Mouse (Mus musculus): Measurements from ENCODE around the gene Fhod1. TPM values are rescaled to one million over a fixed set of nuclear protein-coding genes. Genes with fewer than 3 reads are reported as not detected.
A peak's percentile ranks its signal among the peaks of the same experiment; 100 is the strongest.
"Not testable (repeated sequence)": the region's sequence is repeated elsewhere in the genome, so short reads cannot be mapped to it uniquely, and the experiment has no call there.

Gene Fhod1
- total RNA-seq, 2 experiments from 2014 or later: 1.8 to 1.9 TPM

GRCm38 (mm10) chr8:105294776-105295175 lies 53.0 kb downstream of the Fhod1 start:
- no peak for DNase-seq

GRCm38 (mm10) chr8:105293405-105293804 lies 54.3 kb downstream of the Fhod1 start:
- no peak for DNase-seq

DNA sequence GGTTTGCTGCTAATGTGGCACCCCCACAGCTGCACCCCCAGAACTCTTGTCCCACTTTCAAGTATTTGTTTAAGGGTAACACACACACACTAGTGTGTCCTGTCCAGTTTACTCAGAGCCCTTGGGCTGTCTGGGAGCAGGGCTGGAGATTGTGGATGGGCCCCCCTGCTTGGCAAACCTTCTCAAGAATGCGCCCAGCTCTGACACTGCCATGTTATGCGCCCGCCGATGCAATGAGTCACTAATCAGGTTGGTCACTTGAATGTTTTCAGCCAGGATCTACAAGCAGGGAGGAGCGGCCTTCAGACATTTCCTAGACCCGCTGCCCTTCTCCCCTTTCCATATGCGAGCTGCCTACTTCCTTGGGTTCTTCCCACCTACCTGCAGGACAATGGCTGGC lies 55.3 kb downstream of the Fhod1 start:
- DNase-seq: no peak

GRCm38 (mm10) chr8:105291802-105292201 lies 56.0 kb downstream of the Fhod1 start:
- not testable (repeated sequence) for DNase-seq

DNA sequence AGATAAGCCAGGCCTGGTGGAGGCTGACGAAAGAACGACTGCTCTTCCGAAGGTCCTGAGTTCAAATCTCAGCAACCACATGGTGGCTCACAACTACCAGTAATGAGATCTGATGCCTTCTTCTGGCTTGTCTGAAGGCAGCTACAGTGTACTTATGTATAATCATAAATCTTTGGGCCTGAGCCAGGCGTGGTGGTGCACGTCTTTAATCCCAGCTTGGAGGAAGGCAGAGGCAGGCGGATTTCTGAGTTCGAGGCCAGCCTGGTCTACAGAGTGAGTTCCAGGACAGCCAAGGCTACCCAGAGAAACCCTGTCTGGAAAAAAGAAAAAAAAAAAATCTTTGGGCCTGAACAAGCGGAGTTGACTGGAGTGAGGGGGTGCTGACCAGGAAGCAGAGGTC lies 56.4 kb downstream of the Fhod1 start:
- not testable (repeated sequence) for DNase-seq

DNA sequence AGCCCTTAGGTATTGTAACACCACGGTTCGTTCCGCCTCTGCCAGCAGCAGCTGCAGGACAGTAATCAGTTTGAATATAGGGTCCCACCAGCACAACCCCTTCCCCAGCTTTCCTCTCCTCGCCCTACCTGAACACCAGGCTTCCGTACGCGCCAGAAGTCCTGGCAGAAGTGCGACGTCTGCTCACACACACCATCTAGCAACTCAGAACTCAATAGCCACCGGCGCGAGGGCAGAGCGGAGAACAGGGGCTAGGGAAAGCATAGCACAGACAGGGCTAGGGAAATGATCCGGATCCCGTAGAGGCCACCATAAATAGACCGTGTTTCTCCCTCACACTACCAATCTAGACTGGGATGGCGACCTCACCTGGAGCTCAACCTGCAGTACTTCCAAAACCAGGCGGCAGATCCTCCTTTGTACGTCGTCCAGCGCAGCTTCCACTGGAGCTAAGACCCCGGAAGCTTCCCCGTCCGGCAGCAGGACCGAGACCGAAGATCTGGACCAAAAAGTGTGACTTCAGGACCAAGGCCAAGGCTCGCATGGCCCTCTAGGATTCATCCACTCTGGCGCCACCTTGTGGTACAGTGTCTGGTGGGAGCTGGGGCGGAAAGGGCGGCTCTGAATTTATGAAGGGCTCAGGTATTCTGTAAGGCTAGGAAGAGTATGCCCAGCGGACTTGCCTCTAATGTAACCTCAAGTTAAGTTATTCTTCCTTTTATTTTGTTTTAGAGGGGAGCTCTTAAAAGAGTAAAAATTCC lies 57.0 kb downstream of the Fhod1 start:
- peak; percentile 61 to 68 for DNase-seq

DNA sequence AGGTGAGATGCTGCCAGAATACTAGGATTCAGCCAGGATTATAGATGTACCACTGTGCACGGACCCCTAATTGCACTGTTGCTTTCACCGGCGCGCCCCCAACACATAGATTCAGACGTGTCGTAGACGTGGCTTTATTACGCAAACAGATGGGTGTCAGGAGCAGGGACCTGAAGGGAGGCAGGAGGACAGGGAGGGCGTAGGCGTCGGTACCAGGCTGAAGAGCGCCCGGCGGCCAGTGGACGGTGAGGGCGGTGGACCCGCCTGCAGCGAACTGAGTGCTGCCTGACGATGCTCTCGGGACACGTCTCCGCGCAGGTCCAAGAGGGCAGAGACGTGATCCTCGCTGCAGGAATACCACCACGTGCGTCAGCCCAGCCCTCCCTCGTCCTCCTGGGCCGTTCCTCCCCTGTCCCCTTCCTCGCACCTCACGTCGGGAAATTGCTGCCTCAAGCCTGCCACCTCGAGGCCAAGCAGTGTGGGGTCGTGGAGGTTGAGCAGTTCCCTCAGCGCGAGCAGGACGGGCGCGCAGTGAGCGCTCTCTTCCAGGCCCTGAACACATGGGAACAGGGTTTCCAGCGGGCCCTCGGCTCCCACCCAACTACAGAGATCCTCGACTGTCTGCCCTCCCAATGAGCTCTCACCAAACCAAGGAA lies 57.8 kb downstream of the Fhod1 start, which contains the start of gene 4931428F04Rik:
TSS of gene 4931428F04Rik (minus strand) at position 60 of the 656 bp plus-strand sequence.
- DNase-seq: peak in 1 of 2 experiments; percentile 46

DNA sequence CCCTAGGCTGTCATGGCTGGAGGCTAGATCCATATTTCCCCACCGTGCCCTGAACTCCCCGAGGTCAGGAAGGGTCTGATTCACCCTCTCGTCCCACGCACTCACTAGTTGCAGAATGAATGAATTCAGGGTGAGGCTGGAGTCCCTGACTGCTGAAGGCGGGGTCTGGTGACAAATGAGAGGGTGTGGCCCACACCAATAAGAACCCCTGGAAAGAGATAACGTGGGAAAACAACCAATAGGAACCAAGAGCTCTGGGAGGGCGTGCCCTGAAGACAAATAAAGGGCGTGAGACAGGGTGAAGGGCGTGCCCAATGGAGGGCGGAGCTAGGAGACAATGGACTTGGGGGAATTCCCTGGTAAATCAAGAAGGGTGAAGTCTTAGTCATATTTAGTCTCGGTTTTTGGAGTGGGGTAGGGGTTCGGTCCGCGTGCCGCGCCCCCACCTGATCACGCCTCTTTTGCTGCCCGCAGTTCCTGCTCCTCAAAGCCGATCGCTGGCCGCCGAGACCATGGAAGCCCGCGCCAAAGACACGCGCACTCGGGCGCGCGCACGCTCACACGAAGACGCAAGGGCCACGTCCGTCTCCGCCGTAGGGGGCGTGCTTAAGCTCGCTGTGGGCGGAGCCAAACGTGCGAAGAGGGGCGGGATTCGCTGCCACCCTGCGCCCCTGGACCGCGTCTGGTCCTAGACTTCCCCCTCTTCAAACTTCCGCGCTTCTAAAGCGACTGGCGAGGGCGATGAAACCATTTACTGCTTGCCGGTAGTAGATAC lies 58.6 kb downstream of the Fhod1 start:
- peak; percentile 93 to 94 for DNase-seq

DNA sequence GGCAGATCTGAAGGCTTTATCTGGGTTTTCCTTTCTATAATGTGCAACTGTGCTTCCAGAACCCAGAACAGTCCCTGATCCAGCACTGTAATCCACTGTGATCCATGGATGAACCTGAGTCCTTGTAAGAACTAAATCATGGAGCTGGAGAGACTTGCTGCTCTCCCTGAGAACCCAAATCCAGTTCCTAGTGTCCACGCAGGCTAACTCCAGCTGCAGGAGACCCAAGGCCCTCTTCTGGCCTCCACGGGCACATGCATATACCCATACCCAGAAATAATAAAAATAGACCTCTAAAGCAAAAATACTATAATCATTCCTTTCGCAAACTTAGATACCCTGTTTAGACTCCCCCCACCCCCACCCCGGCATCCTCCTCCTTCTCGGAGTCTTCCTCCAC lies 59.5 kb downstream of the Fhod1 start:
- no peak for DNase-seq

- no peak for DNase-seq
These were observed 60.8 kb downstream of the Fhod1 start for GRCm38 (mm10) chr8:105286907-105287306.

GRCm38 (mm10) chr8:105285514-105285913 lies 62.2 kb downstream of the Fhod1 start:
- DNase-seq: no peak

GRCm38 (mm10) chr8:105283074-105283473 lies 64.7 kb downstream of the Fhod1 start:
- no peak for DNase-seq

DNA sequence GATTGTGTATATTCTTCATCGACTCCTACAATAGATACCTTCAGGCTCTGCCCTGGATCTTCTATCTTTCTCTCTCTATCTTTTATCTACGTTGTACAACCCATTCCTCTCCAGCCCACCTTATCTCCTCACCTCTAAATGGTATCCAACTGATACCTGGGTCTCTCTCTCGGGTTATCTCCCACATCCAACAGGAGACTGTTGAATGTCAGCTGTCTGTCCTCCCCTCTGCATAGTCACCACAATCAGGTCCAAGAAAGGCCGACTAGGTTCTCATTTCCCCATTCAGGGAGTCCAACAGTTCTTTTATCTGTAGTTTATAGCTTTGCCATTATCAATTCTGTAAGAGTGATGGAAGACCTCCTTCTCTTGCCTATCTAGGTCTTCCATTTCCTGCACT lies 65.5 kb downstream of the Fhod1 start:
- no peak for DNase-seq

- DNase-seq: no peak
These were observed 65.9 kb downstream of the Fhod1 start for GRCm38 (mm10) chr8:105281821-105282220.

GRCm38 (mm10) chr8:105280567-105280966 lies 67.2 kb downstream of the Fhod1 start:
- no peak for DNase-seq

Small RNA genes lying within 50 kb of the gene (microRNA-seq; reads per million reads assigned to microRNA genes)
- gene Gm27320 (0 reads per million in 2 experiments), gene Mir328 (9,820 to 11,558 reads per million in 2 experiments)

Other genes starting within 250 kb of the Fhod1 start
- not detected for gene Ces4a, start 216.2 kb downstream of the Fhod1 start, total RNA-seq (2021)
- 10 to 100 TPM; 20.1 to 24.7 TPM for gene Cbfb, start 177.3 kb downstream of the Fhod1 start, total RNA-seq (2021)
- 10 to 100 TPM; 36.5 to 39.2 TPM for gene D230025D16Rik, start 122.8 kb downstream of the Fhod1 start, total RNA-seq (2021)
- gene B3gnt9, start 92.8 kb downstream of the Fhod1 start, total RNA-seq (2021): 1 to 10 TPM; 2.2 to 2.6 TPM
- gene Tradd, start 83.3 kb downstream of the Fhod1 start, total RNA-seq (2021): 1 to 10 TPM; 8.2 to 9.0 TPM
- gene Fbxl8, start 83.3 kb downstream of the Fhod1 start, total RNA-seq (2021): 1 to 10 TPM; 1.0 TPM
- 1 to 10 TPM; 4.9 to 7.0 TPM for gene Hsf4, start 78.2 kb downstream of the Fhod1 start, total RNA-seq (2021)
- 1 to 10 TPM; 6.9 to 9.1 TPM for gene Nol3, start 71.8 kb downstream of the Fhod1 start, total RNA-seq (2021)
- gene 4931428F04Rik, start 58.1 kb downstream of the Fhod1 start, total RNA-seq (2021): 10 to 100 TPM; 20.5 to 23.4 TPM
- 1 to 10 TPM; 1.3 to 1.7 TPM for gene Exoc3l, start 51.9 kb downstream of the Fhod1 start, total RNA-seq (2021)
- 10 to 100 TPM; 35.3 to 36.7 TPM for gene E2f4, start 50.3 kb downstream of the Fhod1 start, total RNA-seq (2021)
- under 1 TPM; 0.77 to 0.81 TPM for gene Elmo3, start 42.4 kb downstream of the Fhod1 start, total RNA-seq (2021)
- gene Lrrc29, start 21.7 kb downstream of the Fhod1 start, total RNA-seq (2021): 1 to 10 TPM; 5.9 to 7.8 TPM
- 10 to 100 TPM; 44.1 to 47.9 TPM for gene Tmem208, start 21.6 kb downstream of the Fhod1 start, total RNA-seq (2021)
- 10 to 100 TPM; 12.2 to 13.7 TPM for gene Slc9a5, start 890 bp upstream of the Fhod1 start, total RNA-seq (2021)
- 1 to 10 TPM; 1.2 to 2.1 TPM for gene Plekhg4, start 25.3 kb upstream of the Fhod1 start, total RNA-seq (2021)
- gene Kctd19, start 65.5 kb upstream of the Fhod1 start, total RNA-seq (2021): not detected
- under 1 TPM; 0.27 to 0.81 TPM for gene Lrrc36, start 65.6 kb upstream of the Fhod1 start, total RNA-seq (2021)
- gene Tppp3, start 123.6 kb upstream of the Fhod1 start, total RNA-seq (2021): 10 to 100 TPM; 31.9 TPM
- 10 to 100 TPM; 32.8 to 37.6 TPM for gene Zdhhc1, start 148.9 kb upstream of the Fhod1 start, total RNA-seq (2021)
- gene Hsd11b2, start 170.8 kb upstream of the Fhod1 start, total RNA-seq (2021): not detected
- gene Atp6v0d1, start 218.1 kb upstream of the Fhod1 start, total RNA-seq (2021): 100 to 1,000 TPM; 288 to 305 TPM